Mouse (Mus musculus): Measurements from ENCODE around the gene Cp. TPM values are rescaled to one million over a fixed set of nuclear protein-coding genes. Genes with fewer than 3 reads are reported as not detected.

The Cp gene
- 2.2 and 3.0 TPM in 2 replicates for polyA plus RNA-seq (2021; fragmentation: Nextera tagmentation)
- long read RNA-seq, experiment 1, partial matches to known transcripts, result 3 of 4 reads
- long read RNA-seq, experiment 1, other reads (novel, unspliced or antisense), result 1 of 4 reads
- long read RNA-seq, experiment 2, full-length matches to known transcripts, result 8 of 15 reads
- long read RNA-seq, experiment 2, partial matches to known transcripts, result 3 of 15 reads
- long read RNA-seq, experiment 2, other reads (novel, unspliced or antisense), result 4 of 15 reads

DNA sequence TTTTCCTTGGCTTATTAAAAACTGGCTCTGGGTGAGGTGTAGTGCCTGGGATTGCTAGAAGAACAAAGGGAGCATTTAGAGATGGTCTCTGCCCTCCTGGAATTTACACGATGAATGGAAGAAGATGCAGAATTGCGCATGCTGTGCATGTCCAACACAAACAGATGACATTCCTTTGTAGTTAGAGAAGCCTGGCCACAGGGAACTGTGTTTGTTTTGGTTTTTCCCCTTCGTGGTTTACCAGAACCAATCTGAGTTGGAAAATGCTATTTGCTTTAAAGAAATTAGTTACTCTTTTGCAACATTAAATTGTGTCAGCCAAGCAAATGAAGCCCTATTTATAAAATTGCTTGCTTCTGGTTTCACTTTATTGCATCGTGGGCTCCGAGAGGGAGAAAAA lies at the start of gene Cp:
TSS of gene Cp (plus strand) at position 170 of the 400 bp plus-strand sequence.

DNA sequence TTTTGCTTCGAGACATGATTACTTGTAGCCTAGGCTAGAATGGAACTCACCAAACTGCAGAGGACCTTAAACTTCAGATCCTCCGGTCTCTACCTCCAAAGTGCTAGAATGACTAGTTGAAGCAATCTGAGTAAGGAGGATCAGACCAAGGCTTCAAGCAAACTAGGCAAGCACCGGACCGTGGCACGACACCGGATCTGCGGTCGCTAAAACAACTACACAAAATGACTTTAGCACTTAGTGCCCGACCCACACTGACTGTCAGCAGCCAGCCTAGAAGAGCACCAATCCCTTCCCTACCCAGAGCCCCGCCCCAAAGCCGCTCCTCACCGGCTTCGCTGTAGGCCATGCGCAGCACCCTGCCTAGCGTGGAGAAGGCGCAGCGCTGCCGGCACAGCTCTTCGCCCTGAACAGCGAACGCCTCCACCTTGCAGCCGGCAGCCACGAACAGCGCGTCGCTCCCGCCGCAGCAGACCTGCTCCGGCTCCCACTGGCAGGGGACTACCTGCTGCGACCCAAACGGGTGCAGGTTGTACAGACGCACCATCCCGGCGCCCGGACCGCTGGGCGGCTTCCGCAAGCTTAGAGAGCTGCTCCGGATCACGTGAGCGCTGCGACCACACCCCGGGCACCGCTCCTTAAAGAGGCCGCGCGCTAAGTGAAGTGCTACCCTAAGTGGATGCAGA lies 78.0 kb downstream of the Cp start, which contains the start of gene Hps3:
TSS of gene Hps3 (minus strand) at position 597 of the 686 bp plus-strand sequence.

DNA sequence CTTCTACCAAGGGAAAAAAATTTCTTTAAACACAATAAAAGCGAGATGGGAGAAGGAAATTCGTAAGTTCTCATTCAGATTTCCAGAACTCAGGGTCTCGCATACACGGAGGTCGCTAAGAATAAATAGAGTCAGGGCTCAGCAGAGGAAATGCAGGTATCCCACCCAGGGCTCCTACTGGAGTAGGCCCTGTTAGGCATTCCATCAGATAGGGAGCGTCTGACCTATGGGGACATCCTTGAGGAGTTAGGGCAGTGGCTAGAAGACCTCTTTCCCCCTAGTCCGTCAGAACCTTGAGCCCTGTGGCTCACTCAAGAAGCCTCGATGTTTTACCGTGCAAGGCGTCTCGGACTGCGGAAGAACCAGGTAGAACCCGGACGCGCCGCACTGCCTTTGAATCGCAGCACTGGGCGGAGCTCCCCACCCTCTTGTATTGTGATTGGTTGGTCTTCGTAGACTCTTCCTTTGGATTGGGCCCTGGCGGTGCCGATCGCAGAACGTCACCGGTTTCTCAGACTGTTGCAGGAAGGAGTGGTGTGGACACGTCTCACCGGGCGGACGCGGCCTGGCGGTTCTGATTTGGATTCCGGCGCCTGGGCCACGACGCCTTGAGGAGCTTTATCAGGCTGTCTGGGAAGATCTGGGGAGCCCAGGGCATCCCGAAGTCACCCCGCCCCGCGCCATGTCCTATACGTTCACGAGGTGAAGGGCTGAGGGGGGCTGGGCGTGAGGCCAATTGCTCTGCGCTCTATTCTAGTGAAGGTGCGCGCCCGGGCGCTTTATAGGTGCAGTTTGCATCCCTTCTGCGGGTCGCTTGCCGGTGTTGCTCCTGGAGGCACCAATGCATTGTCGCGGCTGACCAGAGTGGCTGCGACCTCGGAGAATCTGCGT lies 100.7 kb downstream of the Cp start, which contains the start of gene Hltf:
TSS of gene Hltf (plus strand) at position 506 of the 891 bp plus-strand sequence.

Other genes with a start within 250 kb of the Cp start
- gene Hps3, start 78.3 kb downstream of the Cp start, polyA plus RNA-seq (2021; fragmentation: Nextera tagmentation), result 6.5 and 7.6 TPM in 2 replicates
- gene Hltf, start 100.8 kb downstream of the Cp start, polyA plus RNA-seq (2021; fragmentation: Nextera tagmentation), result 10.4 and 12.9 TPM in 2 replicates
- 70.8 and 82.2 TPM in 2 replicates for gene Gyg, start 198.3 kb downstream of the Cp start, polyA plus RNA-seq (2021; fragmentation: Nextera tagmentation)